Mouse (Mus musculus) liver, adult 2 months (tissue): ENCODE data around the gene Wnk2.

Experiments used
- CTCF ChIP-seq: fragments of 200-500 bp; IDR thresholded peaks from 2 replicates; pipeline ENCODE4 v1.5.1; 2011; ENCODE audit warnings: low read depth, low read length, control low read depth
- POLR2A ChIP-seq: fragments of 200-500 bp; IDR thresholded peaks from 2 replicates; pipeline ENCODE4 v1.6.1; 2011; ENCODE audit warnings: low read length, control low read depth; ENCODE audit not compliant: insufficient read depth; ENCODE audit errors: extremely low read depth

DNA sequence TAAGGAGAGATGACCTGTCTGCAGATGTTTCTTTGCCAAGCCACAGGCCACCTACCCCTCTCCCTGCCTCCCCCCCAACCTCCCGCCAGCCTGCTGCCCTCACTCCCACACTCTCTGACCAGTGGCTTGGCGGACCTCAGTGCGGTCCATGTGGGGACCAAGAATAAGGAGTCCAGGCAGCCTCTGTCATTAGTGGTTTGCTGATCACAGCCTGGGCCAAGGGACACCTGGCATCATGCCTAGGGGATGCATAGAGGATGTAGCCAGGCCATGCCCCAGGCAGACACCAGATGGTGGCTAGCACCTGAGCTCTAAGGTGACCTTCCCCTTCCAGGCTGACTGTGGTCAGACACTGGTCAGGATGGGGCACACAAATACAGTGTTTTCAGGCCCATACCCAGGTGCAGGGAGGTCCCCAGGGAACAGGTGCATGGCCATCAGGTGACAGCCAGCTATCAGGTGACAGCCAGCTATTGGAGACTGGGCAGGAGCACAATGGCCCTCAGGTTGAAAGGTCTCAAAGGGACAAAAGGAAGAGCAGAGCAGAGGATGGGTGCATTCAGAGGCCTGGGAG, 33.7 kb upstream of the Wnk2 start:
- TF ChIP-seq POLR2A (no peak), CTCF (no peak)
